Mouse (Mus musculus): ENCODE results near the gene Patl2.

Patl2 gene

GRCm38 (mm10) chr2:122171292-122171691 lies 14.7 kb downstream of the Patl2 start:
- DNase-seq (ENCODE audit: low spot score): no peak

GRCm38 (mm10) chr2:122164293-122164692 lies 21.7 kb downstream of the Patl2 start:
- no peak for DNase-seq (ENCODE audit: low spot score)

GRCm38 (mm10) chr2:122163430-122164195 lies 22.4 kb downstream of the Patl2 start:
- DNase-seq (ENCODE audit: low spot score): no peak

DNA sequence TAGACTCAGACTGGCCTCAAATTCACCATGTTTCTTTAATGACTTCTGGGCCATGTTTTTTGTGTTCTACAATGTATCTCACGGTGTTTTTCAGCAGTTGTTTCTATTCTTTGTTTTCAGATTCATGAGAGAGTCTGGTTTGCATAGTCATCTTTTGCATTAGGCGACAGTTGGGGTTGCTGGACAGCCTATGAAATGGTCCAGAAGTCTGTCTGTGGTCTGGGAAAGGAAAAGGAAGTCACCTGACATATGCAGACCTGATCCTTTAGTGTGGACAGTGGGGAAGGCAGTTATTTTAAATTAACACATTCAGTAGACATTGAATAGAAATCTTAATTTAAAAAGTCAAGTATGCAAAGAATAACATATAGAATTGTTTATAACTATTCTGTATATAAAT lies 23.5 kb downstream of the Patl2 start:
- DNase-seq (ENCODE audit: low spot score): no peak

DNA sequence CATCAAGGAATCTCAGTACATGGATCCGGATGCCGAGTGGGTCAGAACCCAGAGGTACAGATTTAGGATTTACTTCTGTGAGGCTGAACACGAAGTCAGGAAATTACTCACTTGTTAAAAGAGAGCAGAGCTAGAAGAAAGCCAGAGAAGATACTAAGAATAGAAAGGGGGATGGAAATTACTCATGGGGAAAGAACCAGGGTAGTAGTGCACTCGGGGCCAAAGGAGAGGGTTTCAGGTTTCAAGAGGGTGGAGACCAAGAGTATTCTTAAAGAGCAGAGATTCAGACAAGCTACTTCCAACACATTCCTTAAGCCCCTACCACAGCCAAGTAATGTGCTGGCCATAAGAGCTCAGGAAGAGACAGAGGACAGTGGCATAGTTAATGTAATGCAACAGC lies 24.4 kb downstream of the Patl2 start:
- no peak for DNase-seq (ENCODE audit: low spot score)

DNA sequence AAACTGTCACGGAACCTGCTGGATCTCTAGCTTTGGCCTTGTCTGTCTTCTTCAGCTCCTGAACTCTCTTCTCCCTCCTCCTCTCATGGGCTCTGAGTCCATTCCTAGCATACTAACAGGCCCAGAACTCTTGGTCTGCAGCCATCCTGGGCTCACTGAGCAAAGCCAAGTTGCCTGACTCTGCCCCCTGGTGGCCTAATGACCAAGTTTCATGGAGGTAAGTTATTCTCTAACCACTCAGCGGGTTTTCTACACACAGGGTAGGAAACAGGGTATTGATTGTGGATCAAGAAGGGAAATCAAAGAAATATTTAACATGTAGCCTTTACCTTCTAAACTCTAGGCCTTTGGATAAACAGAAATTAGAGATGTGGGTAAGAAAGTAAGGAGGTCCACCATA lies 25.3 kb downstream of the Patl2 start, which contains the start of gene Trim69:
Trim69 (plus strand) TSS at position 21 of the 400 bp plus-strand sequence.
- DNase-seq (ENCODE audit: low spot score): peak; percentile 51

DNA sequence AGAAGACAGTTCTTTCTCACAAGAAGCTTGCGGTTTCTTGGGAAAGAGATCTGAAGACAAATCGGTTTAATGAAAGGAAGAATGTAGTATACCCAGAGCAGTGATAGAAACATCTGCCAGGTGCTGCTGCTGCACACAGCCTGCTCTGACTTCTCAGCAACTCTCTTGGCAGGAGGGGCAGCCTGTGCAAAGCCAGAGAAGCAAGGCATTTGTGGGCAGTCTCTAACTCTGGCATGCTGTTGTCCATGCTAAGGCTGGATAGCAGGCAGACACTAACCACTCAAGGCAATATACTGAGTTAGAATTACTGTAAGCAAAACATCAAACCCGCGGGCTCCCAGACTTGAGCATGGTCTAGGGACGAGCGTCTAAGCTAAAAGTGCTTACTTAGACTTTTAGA lies 26.3 kb downstream of the Patl2 start:
- DNase-seq (ENCODE audit: low spot score): no peak

DNA sequence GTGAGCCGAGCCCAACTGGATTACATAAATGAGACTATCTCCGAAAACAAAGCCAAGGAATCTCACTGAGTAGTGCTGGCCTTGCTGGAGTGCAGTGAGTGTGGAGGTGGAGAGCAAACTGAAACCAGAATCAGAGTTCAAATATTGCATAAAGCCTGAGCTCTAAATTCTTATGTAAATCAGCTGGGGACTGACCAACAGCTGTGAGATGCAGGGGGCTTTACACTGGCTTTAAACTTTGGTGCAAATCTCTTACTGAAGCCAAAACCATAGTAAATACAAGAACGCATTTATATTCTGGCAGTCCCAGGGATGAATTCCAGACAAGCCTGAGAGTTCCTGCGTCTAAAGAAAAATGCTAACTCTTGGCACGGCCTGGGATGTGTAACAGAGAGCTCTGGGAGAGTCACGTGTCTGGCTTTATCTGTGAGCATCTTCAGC lies 27.6 kb downstream of the Patl2 start:
- no peak for DNase-seq (ENCODE audit: low spot score)

DNA sequence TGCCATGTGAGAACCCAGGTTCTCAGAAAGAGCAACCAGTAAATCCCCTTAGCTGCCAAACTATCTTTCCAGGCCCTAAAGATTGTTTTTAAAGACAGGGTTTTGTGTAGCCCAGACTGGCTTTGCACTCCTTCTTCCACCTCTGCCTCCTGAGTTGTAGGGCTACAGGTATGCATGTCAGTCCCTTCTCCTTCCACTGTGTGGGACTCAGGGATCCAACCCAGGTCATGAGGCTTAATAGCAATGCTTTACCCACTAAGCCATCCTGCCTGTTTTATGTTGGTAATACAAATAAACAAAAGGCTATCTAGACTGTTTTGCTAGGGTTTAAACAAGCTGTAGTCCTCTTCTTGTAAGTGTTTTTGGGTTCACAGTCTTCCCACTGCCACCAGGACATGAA lies 28.4 kb downstream of the Patl2 start:
- no peak for DNase-seq (ENCODE audit: low spot score)

GRCm38 (mm10) chr2:122156051-122156700 lies 29.8 kb downstream of the Patl2 start:
- no peak for DNase-seq (ENCODE audit: low spot score)

DNA sequence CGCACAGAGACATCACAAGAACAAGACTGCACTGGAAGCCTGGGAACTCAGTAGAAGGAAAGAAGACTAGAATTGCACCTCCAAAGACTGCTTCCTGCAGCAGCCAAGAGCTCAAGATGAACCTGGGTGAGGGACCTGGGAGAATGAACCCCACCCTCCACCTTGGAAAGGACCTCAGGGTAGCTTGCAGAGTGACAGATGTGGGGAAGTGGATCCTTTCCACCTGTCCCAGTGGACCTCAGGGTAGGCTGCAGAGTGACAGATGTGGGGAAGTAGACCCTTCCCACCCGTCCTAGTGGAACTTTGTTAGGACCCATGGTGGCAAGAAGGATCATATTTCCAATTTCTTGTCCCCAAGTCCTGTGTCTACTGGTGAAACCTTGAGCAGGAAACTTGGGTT lies 30.7 kb downstream of the Patl2 start:
- DNase-seq (ENCODE audit: low spot score): no peak

DNA sequence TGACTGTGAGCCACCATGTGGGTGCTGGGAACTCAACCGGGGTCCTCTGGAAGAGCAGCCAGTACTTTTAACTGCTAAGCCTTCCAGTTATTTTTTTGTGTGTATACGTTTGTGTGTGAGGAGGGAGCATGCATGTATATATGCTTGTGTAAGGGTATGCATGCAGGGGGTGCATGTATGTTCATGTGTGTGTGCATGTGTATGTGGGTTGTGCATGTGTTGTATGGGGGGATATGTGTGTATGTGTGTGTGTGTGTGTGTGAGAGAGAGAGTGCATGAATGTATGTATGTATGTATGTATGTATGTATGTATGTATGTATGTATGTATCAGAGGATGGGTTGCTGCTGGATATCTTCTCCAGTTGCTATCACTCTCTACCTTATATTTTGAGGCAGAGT lies 31.5 kb downstream of the Patl2 start:
- no peak for DNase-seq (ENCODE audit: low spot score)

- no peak for DNase-seq (ENCODE audit: low spot score)
These were observed 32.2 kb downstream of the Patl2 start for GRCm38 (mm10) chr2:122153681-122154365.

- DNase-seq (ENCODE audit: low spot score): no peak
These were observed 33.1 kb downstream of the Patl2 start for GRCm38 (mm10) chr2:122152850-122153249.

GRCm38 (mm10) chr2:122151221-122151620 lies 34.8 kb downstream of the Patl2 start:
- DNase-seq (ENCODE audit: low spot score): no peak

DNA sequence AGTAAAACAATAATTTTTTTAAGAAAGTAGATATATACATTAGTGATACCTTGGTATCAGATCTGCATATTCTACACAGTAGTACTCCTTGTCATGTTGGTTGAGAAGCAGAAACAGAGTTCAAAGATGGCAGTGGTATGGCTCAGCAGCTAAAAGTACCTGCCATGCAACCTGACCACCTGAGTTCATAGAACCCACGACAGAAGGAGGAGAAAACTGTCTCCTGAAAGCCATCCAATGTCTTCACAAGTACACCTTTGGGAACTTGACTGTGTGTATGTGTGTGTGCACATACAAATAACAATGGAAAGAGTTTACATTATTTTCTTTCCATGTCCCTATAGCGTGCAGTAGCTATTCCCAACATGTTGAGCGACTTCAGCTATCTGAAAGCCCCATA lies 36.3 kb downstream of the Patl2 start:
- no peak for DNase-seq (ENCODE audit: low spot score)

DNA sequence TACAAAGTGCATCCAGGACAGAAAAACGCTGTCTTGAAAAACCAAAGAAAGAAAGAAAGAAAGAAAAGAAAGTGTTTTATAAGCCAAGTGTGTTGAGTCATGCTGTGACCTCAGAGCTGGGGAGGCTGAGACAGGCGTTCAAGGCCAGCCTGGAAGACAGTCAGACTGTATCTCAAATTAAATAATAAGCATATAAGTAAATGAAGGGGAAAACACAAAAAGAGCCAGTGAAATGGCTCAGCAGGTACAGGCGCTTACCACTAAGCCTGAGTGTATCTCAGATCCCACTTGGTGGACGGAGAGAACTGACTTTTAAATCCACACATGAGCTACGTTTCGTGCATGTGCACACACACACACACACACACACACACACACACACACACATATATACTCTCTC lies 36.7 kb downstream of the Patl2 start:
- DNase-seq (ENCODE audit: low spot score): no peak

GRCm38 (mm10) chr2:122148242-122148917 lies 37.6 kb downstream of the Patl2 start:
- no peak for DNase-seq (ENCODE audit: low spot score)

DNA sequence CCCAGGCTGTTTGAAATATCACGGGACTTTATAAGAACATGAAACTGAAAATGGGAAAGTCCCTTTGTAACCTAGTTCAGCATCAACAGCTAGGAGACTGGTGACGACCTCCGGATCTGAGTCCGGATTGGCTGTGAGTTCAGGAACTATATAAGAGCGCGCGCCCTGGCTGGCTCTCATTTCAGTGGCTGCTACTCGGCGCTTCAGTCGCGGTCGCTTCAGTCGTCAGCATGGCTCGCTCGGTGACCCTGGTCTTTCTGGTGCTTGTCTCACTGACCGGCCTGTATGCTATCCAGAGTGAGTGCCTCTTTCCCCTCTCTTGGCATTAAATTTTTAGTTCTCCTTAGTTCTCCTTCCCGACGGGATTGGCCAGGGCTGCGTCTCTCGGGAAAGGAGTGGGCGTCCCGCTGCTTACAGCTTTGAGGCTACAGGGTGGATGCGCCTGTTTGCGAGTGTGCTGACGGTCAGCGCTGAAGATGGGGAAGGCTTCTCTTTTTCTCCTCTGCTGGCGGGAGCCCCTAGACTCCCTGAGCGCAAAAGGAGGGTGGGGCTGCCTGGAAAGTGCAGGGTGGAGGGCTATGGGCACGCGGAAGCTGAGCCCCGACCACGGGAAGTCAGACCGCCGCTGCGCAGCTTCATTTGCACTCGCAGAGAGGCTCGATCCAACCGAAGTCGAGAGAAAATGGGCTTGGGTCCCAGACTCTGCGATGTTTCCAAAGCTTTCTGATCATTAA lies 38.3 kb downstream of the Patl2 start, which contains the start of gene B2m:
B2m (plus strand) TSS at position 179 of the 734 bp plus-strand sequence.
- DNase-seq (ENCODE audit: low spot score): peak; percentile 92

DNA sequence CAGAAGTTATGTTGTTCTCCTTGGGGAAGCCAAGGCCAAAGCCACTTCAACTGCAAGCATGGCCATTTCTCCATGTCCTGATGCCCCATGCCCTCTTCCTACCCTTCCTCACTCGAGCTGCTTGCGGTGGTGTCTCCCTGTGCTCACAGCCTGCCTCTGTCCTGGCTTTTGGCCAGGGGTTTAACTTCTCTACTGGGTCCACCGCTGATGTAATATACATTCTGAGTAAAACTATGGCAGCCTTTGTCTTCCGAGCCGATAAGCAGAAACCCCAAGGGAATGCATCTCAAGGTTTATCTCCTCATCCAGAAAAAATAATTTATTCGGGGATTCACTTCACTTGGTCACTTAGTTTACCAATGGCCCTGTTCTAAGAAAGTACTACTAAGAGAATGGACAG lies 39.3 kb downstream of the Patl2 start:
- DNase-seq (ENCODE audit: low spot score): no peak

- no peak for DNase-seq (ENCODE audit: low spot score)
These were observed 40.2 kb downstream of the Patl2 start for GRCm38 (mm10) chr2:122145756-122146155.

DNA sequence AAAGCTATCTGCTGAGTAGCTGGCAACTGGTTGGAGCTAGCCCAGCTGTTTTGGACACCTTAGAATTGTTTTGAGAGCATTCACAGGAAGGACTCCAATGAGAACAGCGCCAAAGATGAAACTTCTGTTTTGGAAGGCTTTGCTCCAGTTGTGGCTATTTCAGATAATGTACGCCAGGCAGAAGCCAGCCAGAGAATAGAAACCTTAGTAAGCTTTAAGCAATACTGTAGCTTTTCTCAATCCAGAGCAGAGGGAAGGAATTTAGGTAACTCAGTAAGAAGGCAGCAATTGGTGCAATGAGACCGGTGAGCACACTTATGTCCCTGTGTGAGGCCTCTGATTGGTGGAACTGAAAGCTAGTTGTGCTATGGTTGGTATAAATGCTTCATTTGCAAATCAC lies 42.9 kb downstream of the Patl2 start:
- DNase-seq (ENCODE audit: low spot score): no peak

Data from left cerebral cortex, adult 11 months (tissue).